Mouse (Mus musculus): ENCODE measurements at regions not wholly inside any gene's neighbourhood (a gene's known extent, or its start where the extent isn't known, plus 50 kb on each side); places are given as distances from the start of the nearest gene placed in this dataset.

DNA sequence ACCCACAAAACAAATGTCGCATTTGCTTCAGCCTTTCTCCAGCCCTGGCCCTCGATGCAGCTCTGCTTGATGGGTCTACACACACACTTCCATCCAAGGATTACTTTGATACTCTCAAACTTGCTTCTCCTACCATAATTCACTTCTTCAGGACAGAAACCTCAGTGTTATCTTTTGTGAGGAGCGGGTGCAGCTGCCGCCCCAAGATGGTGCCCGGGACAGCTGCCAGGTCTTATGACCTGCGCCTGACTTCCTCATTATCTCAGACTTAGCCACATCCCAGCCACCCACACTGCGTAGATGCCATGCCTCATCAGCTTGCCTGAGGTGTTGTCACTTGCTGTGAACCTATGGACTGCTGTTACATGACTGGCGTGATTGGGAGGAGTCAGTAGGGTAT is 762.5 kb downstream of the Rfpl4b start:
- TF ChIP-seq CTCF (IDR thresholded peaks at IDR 0.05; ENCODE audit: borderline replicate concordance, extremely low read depth, insufficient read depth, insufficient read length), result no peak
- no peak for TF ChIP-seq POLR2A (IDR thresholded peaks at IDR 0.05; ENCODE audit: borderline replicate concordance, extremely low read depth, insufficient read depth, insufficient read length, poor library complexity, severe bottlenecking)
